Mouse (Mus musculus): ENCODE data around the gene Arl16.
"Not testable (repeated sequence)": the region's sequence is repeated elsewhere in the genome, so short reads cannot be mapped to it uniquely, and the experiment has no call there.

The Arl16 gene

DNA sequence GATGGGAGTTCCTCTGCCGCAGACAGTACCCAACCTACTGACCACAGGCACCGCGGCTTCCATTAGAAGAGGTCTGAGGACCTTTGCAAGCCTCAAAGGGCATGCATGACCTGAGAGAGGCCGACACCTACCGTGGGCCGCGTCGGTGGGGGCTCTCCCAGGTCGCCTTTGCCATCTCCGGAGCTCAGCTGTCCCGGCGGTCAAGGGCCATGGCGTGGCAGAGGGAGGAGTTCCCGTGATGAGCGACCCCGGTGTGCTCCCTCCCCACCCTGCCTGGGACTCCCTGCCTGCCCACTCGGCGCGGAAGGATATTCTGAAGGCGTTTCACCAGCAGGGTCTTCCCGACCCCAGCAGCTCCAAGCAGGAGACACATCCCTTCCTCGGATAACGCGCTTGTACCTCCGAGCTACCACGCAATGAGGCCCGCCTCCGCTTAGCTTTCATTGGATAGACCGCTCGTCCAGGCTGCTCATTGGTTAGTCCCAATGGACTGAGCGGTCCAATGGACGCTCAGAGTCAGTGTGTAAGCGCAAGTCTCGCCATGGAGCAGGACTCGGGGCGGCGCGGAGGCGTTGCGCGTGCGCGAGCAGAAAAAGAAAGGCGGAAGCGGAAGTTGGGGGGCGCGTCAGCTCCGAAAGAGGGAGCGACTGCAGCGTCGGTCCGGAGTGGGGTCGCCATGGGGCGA lies at the start of gene Arl16:
Gene Arl16, minus strand, starts transcription at position 557 of the 685 bp plus-strand sequence.
- peak; percentile 100 for DNase-seq (ENCODE audit: low read depth, low spot score)

DNA sequence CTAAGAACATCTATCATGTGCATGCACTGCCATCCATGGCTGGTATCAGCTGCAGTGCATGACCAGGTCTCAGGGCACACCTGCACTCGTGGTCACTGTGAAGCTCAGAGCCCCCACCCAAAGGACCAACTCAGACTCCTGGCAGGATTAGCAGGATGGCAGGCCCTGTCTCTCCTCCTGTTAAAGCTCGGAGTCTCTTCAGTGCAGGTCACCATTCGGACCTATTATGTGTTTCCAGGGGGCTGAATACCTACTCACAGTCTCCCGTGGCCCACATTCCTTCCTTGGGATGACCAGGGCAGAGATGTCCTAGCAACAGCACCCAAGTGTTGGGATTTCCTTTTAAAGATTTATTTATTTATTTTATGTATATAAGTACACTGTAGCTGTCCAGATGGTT lies 49.7 kb upstream of the Arl16 start:
- no peak for DNase-seq (ENCODE audit: low read depth, low spot score)

DNA sequence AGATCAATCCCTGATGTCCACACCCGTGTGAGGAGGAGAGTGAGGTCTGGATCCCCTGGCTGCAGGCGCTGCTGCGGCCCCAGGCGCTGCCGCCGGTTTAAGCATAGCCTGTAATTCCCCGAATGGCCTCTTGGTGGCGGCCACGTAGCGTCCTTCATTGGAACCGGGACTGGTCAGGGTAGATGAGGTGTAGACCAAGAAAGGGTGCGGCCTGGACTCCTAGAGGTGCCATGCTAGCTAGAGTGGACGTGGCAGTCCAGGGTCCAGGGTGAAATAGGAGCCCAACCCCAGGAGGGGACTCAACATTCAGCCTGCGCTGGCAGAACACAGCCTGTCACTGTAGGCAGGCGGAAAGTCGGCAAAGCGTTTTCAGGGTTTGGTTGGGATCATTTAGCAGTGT lies 48.2 kb upstream of the Arl16 start:
- DNase-seq (ENCODE audit: low read depth, low spot score) = peak; percentile 79

DNA sequence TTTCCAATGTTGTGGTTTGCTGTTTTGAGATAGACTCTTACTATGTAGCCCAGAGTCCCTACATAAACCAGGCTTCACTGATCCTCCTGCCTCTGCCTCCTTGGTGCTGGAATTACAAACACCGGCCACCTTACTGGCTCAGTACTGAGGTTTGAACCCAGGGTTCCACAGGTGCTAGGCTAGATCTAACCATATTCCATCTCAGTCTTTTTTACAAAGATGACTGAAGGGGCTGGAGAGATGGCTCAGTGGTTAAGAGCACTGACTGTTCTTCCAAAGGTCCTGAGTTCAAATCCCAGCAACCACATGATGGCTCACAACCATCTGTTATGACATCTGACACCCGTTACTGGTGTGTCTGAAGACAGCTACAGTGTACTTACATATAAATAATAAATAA lies 46.9 kb upstream of the Arl16 start:
- not testable (repeated sequence) for DNase-seq (ENCODE audit: low read depth, low spot score)

DNA sequence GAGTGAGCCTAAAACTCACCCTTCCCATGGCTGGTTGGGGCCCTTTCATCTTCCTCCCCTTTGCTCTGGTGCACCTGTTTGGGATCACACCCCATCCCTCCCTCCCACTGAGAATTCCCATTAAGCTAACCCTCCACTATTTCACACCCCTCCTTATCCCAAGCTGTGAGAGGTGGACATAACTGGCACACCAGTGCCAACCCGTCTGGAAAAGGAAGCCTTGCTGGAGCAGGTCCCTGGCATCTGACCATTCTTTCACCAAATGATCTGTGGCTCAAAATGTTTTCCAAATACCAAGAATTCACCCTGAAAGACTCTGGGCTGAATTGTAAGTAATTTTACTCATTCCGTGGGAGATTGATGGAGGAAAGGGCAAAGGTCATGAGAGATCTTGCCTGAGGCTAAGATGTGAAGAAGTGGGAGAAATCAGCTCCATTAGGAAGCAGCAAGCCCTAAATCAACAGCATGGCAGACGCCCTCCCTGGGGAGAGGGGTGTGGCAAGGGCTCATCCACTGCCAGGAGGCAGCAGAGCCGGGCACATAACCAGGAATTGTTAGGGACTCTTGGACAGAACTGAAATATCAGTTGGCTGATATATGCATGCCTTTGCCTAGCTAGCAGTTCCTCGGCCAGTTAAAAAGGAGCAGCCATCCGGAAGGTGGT lies 45.5 kb upstream of the Arl16 start:
- DNase-seq (ENCODE audit: low read depth, low spot score) = no peak

DNA sequence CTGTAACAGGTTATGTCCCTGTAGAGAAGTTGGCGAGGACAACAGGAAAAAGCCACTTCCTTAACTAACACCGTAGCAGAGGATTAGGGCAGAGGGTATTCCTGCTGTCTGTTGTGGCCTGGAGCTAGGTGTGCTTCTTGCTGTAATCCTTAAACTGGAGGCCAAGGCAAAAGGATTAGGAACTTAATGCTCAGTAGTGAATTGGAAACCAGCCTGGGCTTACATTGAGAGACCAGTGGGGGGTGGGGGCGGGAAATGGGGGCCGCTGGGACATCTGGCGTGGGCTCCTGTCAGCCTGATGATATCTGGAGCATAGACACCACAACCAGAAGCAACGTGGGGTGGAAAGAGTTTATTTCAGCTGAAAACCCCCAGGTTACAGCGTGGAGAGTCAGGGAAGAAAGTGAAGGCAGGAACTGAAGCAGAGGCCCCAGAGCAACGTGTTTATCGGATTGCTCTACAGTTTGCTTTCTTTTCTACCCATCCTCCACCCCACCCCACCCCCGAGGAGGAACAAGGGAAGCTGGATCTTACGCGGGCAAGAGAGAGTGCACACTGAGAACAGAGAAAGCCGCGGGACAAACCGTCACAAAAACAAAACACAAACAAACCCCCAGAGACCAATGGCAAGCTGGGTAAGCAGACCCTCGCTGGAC lies 43.1 kb upstream of the Arl16 start:
- no peak for DNase-seq (ENCODE audit: low read depth, low spot score)

DNA sequence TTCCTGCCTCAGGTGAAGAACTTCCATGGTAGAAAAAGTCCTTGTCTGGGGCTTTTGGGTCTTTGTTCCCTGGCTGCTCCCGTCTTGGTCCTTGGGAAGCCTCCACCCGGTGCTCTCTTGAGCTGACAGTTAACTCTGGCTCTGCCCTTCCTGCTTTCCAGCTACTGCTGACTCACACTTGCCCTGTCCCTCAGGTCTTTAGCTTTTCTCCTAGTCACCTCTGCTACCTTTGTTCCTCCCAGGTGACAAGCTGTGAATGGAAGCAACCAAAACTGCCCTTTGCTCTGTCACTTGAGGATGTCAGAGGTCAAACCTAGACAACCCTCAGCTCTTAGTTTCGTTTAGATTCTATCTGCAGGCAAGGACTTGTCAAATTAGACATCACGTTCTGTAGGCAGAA lies 42.5 kb upstream of the Arl16 start:
- no peak for DNase-seq (ENCODE audit: low read depth, low spot score)

DNA sequence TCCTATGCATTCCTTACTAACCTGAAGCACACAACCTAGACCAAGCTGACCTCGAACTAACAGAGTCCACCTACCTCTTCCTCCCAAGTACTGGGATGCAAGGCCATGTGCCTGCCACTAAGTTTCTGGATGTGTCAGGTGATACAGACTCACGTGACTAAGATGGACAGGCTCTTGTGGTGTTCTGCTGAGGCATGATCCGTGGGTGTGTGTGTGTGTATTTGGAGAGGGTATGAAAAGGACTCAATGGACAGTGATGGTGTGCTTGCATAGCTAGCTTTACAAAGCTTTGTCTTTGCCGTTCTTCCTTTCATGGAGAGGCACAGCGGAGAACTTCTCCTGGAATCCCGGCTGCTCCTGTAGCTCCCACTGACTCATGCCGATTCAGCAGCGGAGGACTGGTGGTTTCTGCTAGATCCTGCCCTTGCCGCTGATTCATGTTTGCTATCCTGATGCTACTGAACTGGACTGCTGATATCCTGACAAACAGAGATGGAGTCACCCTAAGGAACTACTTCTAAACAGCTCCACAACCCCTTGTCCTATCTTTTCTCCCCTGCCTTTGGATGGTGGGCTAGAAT lies 41.0 kb upstream of the Arl16 start:
- no peak for DNase-seq (ENCODE audit: low read depth, low spot score)

DNA sequence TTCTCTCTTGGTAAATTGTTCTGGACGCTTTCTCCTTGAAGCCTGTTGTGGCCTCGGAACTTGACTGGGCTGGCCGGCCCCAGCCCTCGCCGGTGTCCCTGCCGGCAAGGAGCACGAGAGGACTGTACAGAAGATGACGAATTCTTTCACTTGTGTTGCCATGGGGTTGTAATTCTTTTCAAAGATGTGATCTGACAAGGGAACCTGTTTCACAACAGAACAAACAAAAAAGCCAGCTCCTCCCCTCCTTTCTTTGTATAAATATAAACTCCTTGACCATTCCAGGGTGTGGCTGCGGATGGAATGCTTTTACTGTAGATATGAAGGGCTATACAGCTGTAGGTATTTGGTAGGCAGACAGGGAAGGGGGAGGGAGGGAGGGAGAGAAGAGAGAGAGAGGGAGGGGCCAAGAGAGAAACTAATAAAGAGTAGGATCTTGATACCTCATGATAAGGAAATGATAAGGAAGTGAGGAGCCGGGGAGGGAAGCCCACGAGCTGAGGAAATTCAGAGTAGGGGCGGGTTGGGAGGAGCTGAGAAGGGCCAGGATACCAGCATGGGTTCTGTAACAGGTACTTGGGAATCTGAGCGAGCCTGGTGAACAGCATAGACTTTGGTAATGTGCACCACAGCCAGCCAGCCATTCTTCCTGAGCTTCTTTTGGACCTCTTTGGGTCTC lies 40.3 kb upstream of the Arl16 start:
- DNase-seq (ENCODE audit: low read depth, low spot score) = peak; percentile 54

DNA sequence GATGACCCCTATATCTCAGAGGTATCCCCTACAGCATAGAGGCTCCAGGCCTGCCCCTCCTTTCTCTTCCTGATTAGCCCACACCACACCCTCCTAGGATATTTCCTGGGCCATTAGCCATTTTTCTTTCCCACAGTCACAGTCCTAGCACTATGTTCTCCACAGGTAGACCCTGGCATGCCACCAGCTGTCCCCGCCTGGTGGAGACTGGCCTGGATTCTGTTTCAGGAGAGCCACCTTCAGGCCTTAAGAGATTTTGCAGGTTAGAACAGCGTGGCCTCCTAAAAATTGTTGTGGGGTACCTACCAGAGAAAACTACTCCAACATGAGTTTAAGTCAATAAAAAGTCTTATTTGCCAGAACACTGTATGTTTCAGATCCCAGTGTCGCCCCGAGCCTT lies 39.5 kb upstream of the Arl16 start:
- peak; percentile 52 for DNase-seq (ENCODE audit: low read depth, low spot score)

DNA sequence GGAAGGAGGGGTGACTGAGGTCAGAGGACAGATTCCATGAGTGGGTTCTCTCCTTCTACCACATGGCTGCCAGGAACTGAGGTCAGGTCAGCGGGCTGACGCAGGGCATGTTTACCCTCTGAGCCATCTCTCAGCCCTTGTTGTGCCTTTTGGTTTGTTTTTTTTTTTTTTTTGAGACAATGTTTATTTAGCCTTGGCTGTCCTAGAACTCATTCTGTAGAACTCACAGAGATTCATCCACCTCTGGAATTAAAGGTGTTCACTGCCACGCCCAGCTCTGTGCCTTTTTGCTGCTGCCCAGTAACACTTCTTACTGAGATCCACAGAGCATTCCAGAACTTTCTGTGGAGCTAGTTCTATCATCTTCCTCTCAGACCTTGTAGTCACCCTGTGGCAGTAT lies 38.3 kb upstream of the Arl16 start:
- DNase-seq (ENCODE audit: low read depth, low spot score) = no peak

DNA sequence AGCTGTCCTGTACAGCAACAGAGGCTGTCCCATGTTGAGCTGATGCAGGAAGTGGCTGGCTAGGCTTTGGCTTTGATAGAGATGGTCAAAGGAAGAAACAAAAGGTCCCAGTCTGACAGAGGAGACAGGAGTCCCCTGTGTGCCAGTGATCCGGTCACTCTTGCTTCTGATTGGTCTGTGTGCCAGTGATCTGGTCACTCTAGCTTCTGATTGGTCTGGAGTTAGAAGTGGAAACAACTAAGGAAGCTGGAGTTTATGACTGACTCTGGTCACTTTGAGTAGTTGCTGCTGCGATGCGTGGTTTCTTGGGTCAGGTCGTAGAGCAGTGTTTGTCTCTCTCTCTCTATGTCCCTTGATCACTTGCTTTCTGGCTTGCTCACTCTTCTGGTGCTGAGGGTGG lies 34.3 kb upstream of the Arl16 start:
- DNase-seq (ENCODE audit: low read depth, low spot score) = no peak

DNA sequence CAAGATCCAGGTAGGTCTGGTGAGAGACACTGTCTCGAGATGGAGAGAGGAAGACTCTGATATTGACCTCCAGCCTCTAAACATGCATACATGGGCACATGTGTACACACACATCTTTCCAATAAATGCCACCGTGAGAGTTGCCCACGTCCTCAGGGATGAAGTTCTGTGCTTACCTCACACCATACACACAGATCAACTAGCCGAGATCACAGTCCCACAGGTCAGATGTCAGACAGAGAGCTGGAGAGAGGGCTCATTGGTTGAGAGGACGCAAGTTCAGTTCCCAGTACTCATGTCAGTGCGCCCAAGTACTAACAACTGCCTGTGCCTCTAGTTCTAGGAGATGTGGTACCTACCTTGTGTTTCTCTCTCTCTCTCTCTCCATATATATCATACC lies 33.6 kb upstream of the Arl16 start:
- DNase-seq (ENCODE audit: low read depth, low spot score) = no peak

DNA sequence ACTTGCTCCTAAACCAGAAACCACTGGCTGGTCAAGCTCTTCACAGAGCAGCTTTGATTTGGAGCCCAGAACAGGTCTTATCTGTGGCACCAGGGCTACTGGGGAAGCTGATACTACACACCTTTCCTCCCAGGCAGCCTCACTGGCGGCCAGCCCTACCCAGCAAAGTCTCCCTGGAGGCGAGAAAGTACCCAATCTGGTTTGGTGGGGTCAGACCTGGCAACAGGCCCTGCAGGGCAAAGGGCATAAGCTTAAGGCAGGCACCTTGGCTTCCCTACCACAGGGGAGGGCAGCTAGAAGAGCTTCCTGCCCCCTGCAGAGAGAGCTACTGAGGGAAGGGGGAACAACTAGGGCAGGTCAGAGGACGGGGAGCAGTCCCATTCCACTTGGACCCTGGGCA lies 33.0 kb upstream of the Arl16 start:
- DNase-seq (ENCODE audit: low read depth, low spot score) = no peak

DNA sequence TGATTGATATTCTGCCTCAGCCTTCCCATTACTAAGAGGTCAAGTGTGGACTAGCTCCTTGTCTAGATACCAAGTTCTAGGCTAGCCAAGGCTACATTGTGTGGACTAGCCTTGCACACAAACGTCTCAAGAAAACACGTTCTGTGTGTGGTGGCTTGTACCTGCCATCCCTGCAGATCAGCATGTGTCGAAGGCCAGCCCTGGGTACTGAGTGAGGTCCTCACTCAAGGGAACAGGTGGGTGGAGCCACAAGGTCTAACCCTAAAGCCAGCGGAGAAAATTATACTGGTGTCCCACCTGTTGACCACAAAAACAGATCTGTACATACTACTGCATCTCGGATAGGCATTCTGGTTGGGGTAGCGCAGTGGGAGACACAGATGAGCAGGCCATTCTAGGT lies 32.5 kb upstream of the Arl16 start:
- DNase-seq (ENCODE audit: low read depth, low spot score) = no peak

DNA sequence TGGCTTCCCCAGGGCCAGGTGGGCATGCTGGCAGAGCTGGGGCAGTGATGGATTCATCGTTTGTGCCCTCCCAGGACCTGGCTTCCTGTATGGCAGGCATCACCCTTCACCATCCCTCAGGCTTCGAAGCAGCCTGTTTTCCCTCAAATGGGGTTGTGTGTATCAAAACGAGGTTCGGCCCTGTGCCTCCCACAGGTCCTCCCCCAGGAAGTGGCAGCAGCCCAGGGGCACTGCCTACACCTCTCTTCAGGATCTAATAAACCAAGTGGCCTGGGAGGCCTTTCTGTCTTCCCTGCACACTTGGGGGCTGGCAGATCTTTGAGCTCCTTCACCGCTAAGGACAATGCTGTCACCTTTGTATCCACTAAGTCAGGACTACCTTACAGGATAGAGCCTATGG lies 31.5 kb upstream of the Arl16 start:
- no peak for DNase-seq (ENCODE audit: low read depth, low spot score)

DNA sequence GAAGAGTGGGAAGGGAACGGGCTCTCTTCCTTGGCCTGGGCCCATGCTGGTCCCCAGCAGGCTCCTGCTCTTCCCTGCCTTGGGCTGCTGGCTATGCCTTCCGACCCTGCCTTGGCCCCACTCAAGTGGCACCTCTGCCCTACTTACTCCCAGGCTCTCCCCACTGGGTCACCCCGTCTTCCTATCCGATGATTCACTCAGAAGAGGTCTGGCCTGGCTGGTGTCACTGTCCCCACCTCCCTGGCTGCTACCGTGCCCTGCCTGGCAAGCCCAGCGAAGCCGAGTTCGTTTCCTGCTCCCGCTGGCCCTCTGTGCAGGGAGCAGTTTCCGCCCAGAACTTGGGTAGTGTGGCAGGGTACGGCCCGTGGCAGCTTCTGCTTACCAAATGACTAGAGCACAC lies 30.8 kb upstream of the Arl16 start:
- DNase-seq (ENCODE audit: low read depth, low spot score) = no peak

DNA sequence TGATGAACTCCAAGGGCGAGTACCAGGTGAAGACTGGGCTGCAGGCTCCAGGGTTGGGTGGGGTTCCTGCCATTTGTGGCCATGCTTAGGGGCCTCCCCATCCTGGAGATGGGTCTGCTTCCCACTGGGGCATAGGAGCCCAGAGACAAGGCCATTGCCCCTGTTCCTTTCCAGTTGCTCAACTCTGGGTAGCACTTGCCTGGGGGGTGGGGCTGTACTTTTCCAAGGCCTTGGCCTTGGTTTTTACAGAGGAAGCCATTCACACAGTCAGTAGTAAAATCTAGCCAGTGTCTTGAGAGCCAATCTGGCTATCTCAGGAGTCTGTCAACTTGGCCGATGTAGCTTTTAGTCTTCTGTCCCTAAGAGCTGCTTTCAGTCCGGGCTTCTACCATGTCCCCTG lies 30.0 kb upstream of the Arl16 start:
- no peak for DNase-seq (ENCODE audit: low read depth, low spot score)

DNA sequence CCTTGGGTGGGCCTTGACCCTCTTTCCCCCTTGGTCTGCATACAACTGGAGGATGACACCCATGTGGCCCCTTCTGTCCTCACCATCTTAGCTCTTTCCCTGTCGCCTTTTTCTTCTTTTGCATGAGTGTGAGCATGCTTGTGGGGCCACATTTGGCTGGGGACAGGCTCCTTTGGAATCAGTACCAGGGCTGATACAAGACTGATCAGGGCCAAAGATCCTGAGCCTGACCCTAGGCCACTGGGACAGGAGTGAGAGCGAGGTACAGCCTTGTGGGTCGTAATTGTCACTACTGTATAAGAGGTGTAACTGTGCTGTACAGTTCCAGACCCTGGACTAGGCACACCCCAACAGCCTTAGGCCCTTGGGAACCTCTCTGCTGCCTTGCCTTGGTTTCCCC lies 26.5 kb upstream of the Arl16 start:
- DNase-seq (ENCODE audit: low read depth, low spot score) = no peak

DNA sequence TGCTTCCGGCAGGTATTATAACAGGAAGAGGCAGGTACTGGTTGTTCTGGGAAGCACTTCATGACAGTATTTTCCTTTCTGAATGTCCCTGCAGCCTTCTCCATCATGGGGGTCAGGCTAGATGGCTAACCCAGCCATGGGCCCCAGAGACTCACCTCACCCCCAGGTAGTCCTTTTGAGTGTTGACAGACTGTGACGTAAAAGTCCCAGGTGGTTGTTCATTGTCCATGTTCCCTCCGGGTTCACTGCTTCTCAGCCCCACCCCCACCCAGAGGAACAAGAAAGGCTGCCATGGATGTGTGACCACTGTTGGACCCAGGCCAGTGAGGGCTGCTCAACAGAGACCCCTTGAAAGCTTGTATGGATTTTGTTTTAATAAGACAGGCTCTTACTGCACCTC lies 25.9 kb upstream of the Arl16 start:
- DNase-seq (ENCODE audit: low read depth, low spot score) = no peak

DNA sequence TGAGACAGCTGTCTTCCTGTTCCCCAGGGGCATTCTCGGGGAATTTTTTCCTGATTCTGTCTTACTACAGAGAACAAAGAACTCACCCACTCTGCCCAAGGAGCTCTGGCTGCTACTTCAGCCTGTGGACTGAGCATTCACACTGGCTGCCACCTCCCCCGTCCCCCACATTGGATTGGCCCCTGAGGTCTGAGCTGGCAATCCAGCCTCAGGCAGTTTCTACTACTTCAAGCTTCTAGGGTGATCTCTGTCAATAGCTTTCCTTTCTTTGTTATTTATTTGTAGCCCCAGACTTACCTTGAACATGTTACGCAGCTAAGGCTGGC lies 25.4 kb upstream of the Arl16 start:
- DNase-seq (ENCODE audit: low read depth, low spot score) = no peak
